In the genomic region with DNA sequence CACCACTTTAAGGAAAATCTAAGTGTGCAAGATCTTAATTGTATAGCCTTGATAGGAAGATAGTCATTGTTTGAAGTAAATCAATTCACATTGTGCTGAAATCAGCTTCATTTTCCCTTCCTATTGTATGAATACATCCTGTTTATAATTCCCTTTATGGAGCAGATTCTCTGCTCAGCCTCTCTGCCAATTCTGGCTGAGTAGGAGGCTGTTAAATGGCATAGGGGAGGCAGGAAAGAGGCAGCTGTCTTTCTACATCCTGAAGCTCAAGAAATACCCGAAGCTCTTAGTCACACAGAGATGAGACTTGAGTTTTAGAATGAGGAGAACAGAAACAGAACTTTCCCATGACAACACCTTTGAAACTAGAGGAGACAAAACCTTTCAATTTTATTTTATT, we compare ENCODE assay signal across 19 mouse cellular contexts.
DNase-seq lines count a peak whose midpoint lies in the region; ATAC-seq lines count a peak whose summit lies in the region.
"Had no signal": no experiment of that assay in that cellular context is flagged by ENCODE, and none has a peak within 500 bp of the region (broad histone marks: within the 10 kb centered on the region; RNA-seq: fewer than 3 reads in every experiment).

No protein-coding gene starts in this region.

- peak; percentile 59 to 75 for DNase-seq in layer of hippocampus, adult 18-20 months (ENCODE audit: low spot score in 2 of 2)
- DNase-seq in layer of hippocampus, postnatal 10 days (ENCODE audit: low spot score in 2 of 2), result no peak
- peak; percentile 31 for DNase-seq in right cerebral cortex, adult 18-20 months
- DNase-seq in right cerebral cortex, postnatal 4 days, result no peak
- DNase-seq in liver, result no peak
- DNase-seq: adrenal gland, postnatal 25 days; cerebellum, adult 2 months; kidney, adult 8-10 months; kidney, postnatal 36 days; thymus, postnatal 25 days had no signal

- H3K4me3 ChIP-seq in forebrain, embryonic 13.5 days, result no peak overlapping the region
- H3K4me3 ChIP-seq in forebrain, embryonic 12.5 days (replicated peaks), result no peak overlapping the region
- H3K4me3 ChIP-seq: heart, embryonic 13.5 days; hindbrain, embryonic 13.5 days; limb, embryonic 10.5 days; lung, embryonic 15.5 days had no signal

- no peaks in the 10 kb centered on the region for H3K27me3 ChIP-seq in forebrain, embryonic 13.5 days
- no peaks in the 10 kb centered on the region for H3K27me3 ChIP-seq in forebrain, embryonic 12.5 days
- H3K27me3 ChIP-seq: heart, embryonic 13.5 days; hindbrain, embryonic 13.5 days; lung, embryonic 15.5 days had no signal

- H3K9me3 ChIP-seq in forebrain, embryonic 13.5 days (replicated peaks), result no peaks in the 10 kb centered on the region
- no peaks in the 10 kb centered on the region for H3K9me3 ChIP-seq in forebrain, embryonic 12.5 days
- H3K9me3 ChIP-seq: G1E; heart, embryonic 13.5 days; hindbrain, embryonic 13.5 days; limb, embryonic 10.5 days; lung, embryonic 15.5 days had no signal

- ATAC-seq in forebrain, embryonic 13.5 days, result 0 out of 2 replicates have a peak, but pooled peaks have one; percentile 48
- no peak for ATAC-seq in forebrain, embryonic 12.5 days (ENCODE audit: low FRiP score)
- ATAC-seq: inflammation-experienced regulatory T-cells, adult 6 months had no signal

- H3K9ac ChIP-seq in forebrain, embryonic 13.5 days, result no peak overlapping the region
- H3K9ac ChIP-seq in forebrain, embryonic 12.5 days, result no peak overlapping the region
- H3K9ac ChIP-seq: heart, embryonic 13.5 days; hindbrain, embryonic 13.5 days; lung, embryonic 15.5 days had no signal

- H3K27ac ChIP-seq in forebrain, embryonic 13.5 days, result no peak overlapping the region
- no peak overlapping the region for H3K27ac ChIP-seq in forebrain, embryonic 12.5 days
- H3K27ac ChIP-seq: heart, embryonic 13.5 days; hindbrain, embryonic 13.5 days; limb, embryonic 10.5 days; lung, embryonic 15.5 days had no signal

- 55% methylated on average over 1 of the region's 1 CpGs for WGBS in forebrain, embryonic 13.5 days
- 67% methylated on average over 1 of the region's 1 CpGs for WGBS in forebrain, embryonic 12.5 days

- H3K36me3 ChIP-seq in forebrain, embryonic 13.5 days (ENCODE audit: poor library complexity, severe bottlenecking), result no peaks in the 10 kb centered on the region
- H3K36me3 ChIP-seq in forebrain, embryonic 12.5 days (replicated peaks), result no peaks in the 10 kb centered on the region
- H3K36me3 ChIP-seq: G1E; heart, embryonic 13.5 days; hindbrain, embryonic 13.5 days; limb, embryonic 10.5 days; lung, embryonic 15.5 days had no signal

- H3K4me1 ChIP-seq in forebrain, embryonic 13.5 days, result no peaks in the 10 kb centered on the region
- H3K4me1 ChIP-seq in forebrain, embryonic 12.5 days, result no peaks in the 10 kb centered on the region
- H3K4me1 ChIP-seq: heart, embryonic 13.5 days; hindbrain, embryonic 13.5 days; limb, embryonic 10.5 days; lung, embryonic 15.5 days had no signal

- no peak overlapping the region for H3K4me2 ChIP-seq in forebrain, embryonic 13.5 days
- no peak overlapping the region for H3K4me2 ChIP-seq in forebrain, embryonic 12.5 days
- H3K4me2 ChIP-seq: heart, embryonic 13.5 days; hindbrain, embryonic 13.5 days; liver, embryonic 11.5 days; lung, embryonic 15.5 days had no signal

Comparison
In these comparisons a context has a peak if more than half of its experiments do, and no peak if none do; other contexts are left out.
1. DNase-seq: peak in layer of hippocampus, adult 18-20 months (2 of 2) and right cerebral cortex, adult 18-20 months (single experiment); none in layer of hippocampus, postnatal 10 days (0 of 2), right cerebral cortex, postnatal 4 days (single experiment) and liver (single experiment).